Mouse (Mus musculus) neural tube, embryonic 12.5 days (tissue): ENCODE data around the gene Ephx3. TPM values are rescaled to one million over a fixed set of nuclear protein-coding genes. Genes with fewer than 3 reads are reported as not detected.
"Not testable (repeated sequence)": the region's sequence is repeated elsewhere in the genome, so short reads cannot be mapped to it uniquely, and the experiment has no call there.

Experiments used
- ATAC-seq: fragments of 200-750 bp; cut with Nextera tagmentation; 2 replicates; pipeline ENCODE4 v1.8.0; 2017; ENCODE audit warnings: low read depth, mild to moderate bottlenecking, moderate TSS enrichment, moderate library complexity; ENCODE audit not compliant: low FRiP score
- H3K27ac ChIP-seq: fragments of 300-500 bp; sonication (generic); 2 replicates; pipeline ENCODE4 v1.5.1; 2016
- H3K27me3 ChIP-seq: fragments of 300-500 bp; sonication (generic); replicated peaks from 2 replicates; pipeline ENCODE4 v1.6.1; 2016; ENCODE audit warnings: mild to moderate bottlenecking
- H3K36me3 ChIP-seq: fragments of 300-500 bp; sonication (generic); 2 replicates; pipeline ENCODE4 v1.6.1; 2016; ENCODE audit warnings: mild to moderate bottlenecking
- H3K4me1 ChIP-seq: fragments of 300-500 bp; sonication (generic); 2 replicates; pipeline ENCODE4 v1.6.1; 2016
- H3K4me2 ChIP-seq: fragments of 300-500 bp; sonication (generic); replicated peaks from 2 replicates; pipeline ENCODE4 v1.6.1; 2016; ENCODE audit warnings: mild to moderate bottlenecking
- H3K4me3 ChIP-seq: fragments of 300-500 bp; sonication (generic); 2 replicates; pipeline ENCODE4 v1.5.1; 2016
- H3K9ac ChIP-seq: fragments of 300-500 bp; sonication (generic); 2 replicates; pipeline ENCODE4 v1.6.1; 2016; ENCODE audit warnings: mild to moderate bottlenecking
- H3K9me3 ChIP-seq: fragments of 300-500 bp; sonication (generic); 2 replicates; pipeline ENCODE4 v1.6.1; 2016; ENCODE audit warnings: mild to moderate bottlenecking
- WGBS: fragments of 180-500 bp; shearing (Covaris S2); methylation state at CpG from one replicate; pipeline ENCODE4 v1.1.7; 2016; 5-methylcytosine and 5-hydroxymethylcytosine counted together
- polyA plus RNA-seq: library from polyadenylated mRNA; unstranded; fragments of >200 nt; fragmentation: Nextera tagmentation; extraction: Ambion mirVana; gene quantifications from 2 replicates; pipeline ENCODE4 v1.2.1, GENCODE M21; 2016

The Ephx3 gene
- 0.08 TPM in 1 of 2 replicates, not detected in the other for polyA plus RNA-seq

DNA sequence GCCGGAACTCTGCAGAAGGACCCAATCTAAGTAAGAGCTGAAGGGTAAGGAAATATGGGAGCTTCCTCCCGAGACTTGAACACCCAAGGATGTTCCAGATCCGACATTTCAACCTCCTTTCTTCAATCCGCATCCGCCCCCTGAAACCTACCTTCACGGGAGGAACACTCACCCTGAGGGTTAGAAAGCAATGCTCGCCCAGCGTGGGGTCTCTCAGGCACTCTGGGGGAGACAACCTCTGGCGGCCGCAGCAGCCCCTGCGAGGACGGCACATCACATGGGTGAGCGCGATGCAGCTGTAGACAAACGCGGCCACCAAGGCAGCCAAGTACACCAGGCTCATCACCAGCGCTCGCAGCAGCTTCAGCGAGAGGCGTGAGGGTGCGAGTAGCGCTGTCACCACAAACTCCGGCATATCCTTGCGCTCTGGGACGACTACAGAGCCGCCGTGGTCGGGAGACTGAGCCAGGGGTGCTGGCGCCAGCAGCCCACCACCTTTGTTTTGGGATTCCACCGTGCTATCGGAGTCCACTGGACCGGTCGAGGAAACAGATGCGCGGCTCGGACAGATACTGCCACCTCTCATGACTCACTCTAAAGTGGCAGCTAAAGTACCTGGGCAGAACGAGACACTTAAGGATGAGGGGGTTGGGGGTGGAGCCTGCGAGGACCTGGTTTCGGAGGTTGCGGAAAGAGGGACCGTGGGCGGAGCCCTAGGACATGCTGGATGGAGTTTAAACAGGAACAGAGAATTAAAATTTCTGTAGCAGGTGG lies at the start of gene Ephx3:
TSS of gene Ephx3 (minus strand) at position 687 of the 774 bp plus-strand sequence.
- peak within 1 kb of the TSS; percentile 61 for H3K4me2 ChIP-seq
- WGBS, result 6% methylated on average over 42 of the region's 42 CpGs
- no peaks in the 10 kb centered on the region for H3K36me3 ChIP-seq
- peak within 1 kb of the TSS; percentile 19; the same call in 1 of the 2 replicates for H3K9ac ChIP-seq
- no peak within 1 kb of the TSS for H3K27ac ChIP-seq
- H3K27me3 ChIP-seq, result peaks cover 20% of the 10 kb centered on the region
- H3K9me3 ChIP-seq, result no peaks in the 10 kb centered on the region
- H3K4me1 ChIP-seq, result peaks cover 8% of the 10 kb centered on the region
- peak; percentile 50; the same call in 1 of the 2 replicates for ATAC-seq
- H3K4me3 ChIP-seq, result peak within 1 kb of the TSS; percentile 25

DNA sequence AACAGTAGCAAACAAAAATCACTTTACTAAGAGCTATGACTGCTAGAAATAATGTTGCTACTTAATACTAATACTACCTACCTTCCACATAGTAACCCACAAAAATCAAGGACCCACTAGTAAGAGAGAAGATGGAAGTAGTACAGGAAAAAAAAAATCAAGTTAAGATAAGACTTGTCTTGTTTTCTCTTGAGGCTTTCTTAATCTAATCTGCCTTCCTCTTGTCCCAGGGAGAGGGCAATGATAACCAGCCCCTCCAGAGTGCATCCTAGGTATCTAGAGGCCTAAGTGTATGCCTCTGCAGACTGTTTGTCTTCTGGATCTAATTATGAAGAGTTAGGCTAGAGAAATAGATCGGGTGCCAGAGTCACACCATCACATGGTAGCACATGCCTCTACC lies 49.2 kb upstream of the Ephx3 start:
- ATAC-seq, result no peak
- H3K4me3 ChIP-seq, result no peak overlapping the region
- no peak overlapping the region for H3K27ac ChIP-seq
- H3K36me3 ChIP-seq, result peaks cover 6% of the 10 kb centered on the region; the same call in 1 of the 2 replicates
- H3K4me1 ChIP-seq, result no peaks in the 10 kb centered on the region
- no peaks in the 10 kb centered on the region for H3K27me3 ChIP-seq
- no peak overlapping the region for H3K9ac ChIP-seq
- H3K4me2 ChIP-seq, result no peak overlapping the region
- WGBS, result 93% methylated on average over 1 of the region's 1 CpGs
- no peaks in the 10 kb centered on the region for H3K9me3 ChIP-seq

DNA sequence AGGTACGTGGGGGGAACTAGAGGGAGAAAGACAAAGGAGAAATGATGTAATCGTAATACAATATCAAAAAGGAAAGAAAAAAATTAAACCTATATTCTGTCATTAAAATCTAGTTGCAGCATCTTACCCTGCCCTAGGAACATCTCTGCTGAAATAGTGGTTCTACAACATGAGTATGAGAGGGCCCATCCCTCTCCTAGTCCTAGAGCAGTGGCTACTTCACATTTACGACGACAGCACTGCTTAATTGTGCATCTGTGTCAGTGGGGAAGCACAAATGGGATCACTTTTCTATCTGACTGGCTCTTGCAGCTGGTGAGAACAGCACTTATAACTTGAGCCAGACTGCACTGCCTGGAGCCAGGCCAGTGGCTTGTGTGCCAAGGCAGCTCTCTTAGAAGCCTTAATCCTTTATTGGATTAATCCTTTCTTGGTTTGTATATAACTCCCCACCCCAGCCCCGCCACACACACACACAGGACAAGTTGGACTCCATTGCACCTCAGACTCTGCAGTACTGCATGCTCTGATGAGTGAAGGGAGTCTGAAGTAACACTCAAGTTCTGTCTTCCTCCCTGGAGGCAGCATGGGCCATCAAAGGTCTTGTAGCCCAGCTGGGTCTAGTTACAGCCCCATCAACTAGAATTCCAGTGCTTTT lies 46.3 kb upstream of the Ephx3 start:
- no peak for ATAC-seq
- Histone ChIP-seq H3K36me3 (no peaks in the 10 kb centered on the region), H3K27ac (no peak overlapping the region), H3K27me3 (no peaks in the 10 kb centered on the region), H3K4me1 (no peaks in the 10 kb centered on the region), H3K4me3 (no peak overlapping the region), H3K9me3 (no peaks in the 10 kb centered on the region), H3K4me2 (no peak overlapping the region), H3K9ac (no peak overlapping the region)
- WGBS, result 69% methylated on average over 5 of the region's 5 CpGs

DNA sequence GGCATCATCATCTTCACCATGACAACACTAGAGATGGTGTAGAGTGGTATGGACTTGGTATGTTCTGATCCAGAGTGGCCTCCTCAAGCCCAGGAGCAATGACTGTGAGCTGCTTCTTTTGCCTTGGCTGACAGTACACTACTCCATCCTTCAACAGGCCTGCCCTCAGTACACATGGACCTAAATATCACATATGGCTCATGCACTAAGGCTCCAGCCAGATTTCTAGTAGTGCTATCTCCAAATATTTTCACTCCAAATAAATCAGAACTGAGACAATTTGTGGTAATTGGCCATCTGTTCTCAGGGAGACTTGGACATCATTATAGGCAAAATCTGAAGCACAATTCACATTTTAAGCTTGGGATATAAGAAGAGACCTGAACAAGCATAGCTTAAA lies 43.8 kb upstream of the Ephx3 start:
- H3K4me3 ChIP-seq, result no peak overlapping the region
- no peaks in the 10 kb centered on the region for H3K4me1 ChIP-seq
- H3K36me3 ChIP-seq, result peaks cover 12% of the 10 kb centered on the region
- no peak for ATAC-seq
- H3K4me2 ChIP-seq, result no peak overlapping the region
- H3K9ac ChIP-seq, result no peak overlapping the region
- H3K9me3 ChIP-seq, result no peaks in the 10 kb centered on the region
- no peaks in the 10 kb centered on the region for H3K27me3 ChIP-seq
- no peak overlapping the region for H3K27ac ChIP-seq

DNA sequence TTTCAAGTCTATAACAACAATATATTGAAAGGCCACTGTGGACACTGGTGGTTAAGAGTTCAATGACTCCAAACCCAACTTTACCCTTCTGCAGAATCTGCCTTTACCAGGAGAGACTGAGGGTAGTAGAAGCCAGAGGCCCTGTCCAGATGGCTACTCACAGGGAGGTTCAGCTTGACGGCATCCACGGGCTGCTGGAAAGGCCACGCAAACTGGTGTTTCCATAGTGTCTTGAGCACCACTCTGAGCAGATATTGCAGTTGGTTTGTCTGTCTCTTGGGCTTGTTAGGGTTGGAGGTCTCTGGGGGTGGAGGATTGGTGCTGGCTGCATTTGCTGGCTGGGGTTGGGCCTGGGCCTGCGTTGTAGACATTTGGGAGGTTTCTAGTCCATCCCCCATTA lies 39.9 kb upstream of the Ephx3 start:
- no peak for ATAC-seq
- H3K27ac ChIP-seq, result no peak overlapping the region
- H3K4me3 ChIP-seq, result no peak overlapping the region
- WGBS, result 95% methylated on average over 4 of the region's 4 CpGs
- H3K9ac ChIP-seq, result no peak overlapping the region
- no peaks in the 10 kb centered on the region for H3K4me1 ChIP-seq
- H3K36me3 ChIP-seq, result peaks cover 48% of the 10 kb centered on the region
- no peaks in the 10 kb centered on the region for H3K27me3 ChIP-seq
- H3K9me3 ChIP-seq, result no peaks in the 10 kb centered on the region
- no peak overlapping the region for H3K4me2 ChIP-seq

DNA sequence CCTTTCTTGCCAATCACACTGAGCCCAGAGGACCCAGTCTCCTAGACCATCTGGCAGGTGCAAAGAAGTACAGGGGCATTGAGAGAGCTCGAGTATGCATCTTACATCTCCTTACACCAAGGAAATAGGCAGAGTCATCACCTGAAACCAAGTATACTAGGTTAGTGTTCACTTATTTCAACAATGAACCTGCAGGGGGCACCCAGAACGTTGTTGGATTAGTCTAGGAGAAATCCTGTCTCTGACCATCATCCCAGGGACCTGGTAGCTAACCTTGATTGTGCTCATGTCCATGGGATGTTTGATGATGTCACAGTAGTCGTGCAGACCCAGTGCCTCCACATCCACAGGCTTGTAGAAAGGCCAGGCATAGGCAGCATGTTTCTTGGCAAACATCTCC lies 31.5 kb upstream of the Ephx3 start:
- no peak overlapping the region for H3K4me3 ChIP-seq
- H3K4me1 ChIP-seq, result no peaks in the 10 kb centered on the region
- ATAC-seq, result no peak
- H3K9ac ChIP-seq, result no peak overlapping the region
- H3K27ac ChIP-seq, result no peak overlapping the region
- H3K36me3 ChIP-seq, result peaks cover 81% of the 10 kb centered on the region
- no peak overlapping the region for H3K4me2 ChIP-seq
- no peaks in the 10 kb centered on the region for H3K9me3 ChIP-seq
- no peaks in the 10 kb centered on the region for H3K27me3 ChIP-seq
- WGBS, result 73% methylated on average over 3 of the region's 3 CpGs

DNA sequence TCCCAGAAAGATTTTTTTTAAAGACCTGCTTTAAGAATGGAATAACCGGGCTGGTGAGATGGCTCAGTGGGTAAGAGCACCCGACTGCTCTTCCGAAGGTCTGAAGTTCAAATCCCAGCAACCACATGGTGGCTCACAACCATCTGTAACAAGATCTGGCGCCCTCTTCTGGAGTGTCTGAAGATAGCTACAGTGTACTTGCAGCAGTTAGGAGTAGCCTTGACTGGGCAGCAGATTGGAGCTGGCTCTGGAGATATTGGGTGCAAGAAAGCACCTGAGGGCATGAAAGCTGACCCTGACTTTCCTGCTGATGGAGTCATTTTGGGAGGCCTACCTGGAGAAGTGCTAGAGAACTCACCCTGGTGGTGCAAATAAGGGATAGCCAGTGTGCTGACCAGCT lies 26.2 kb upstream of the Ephx3 start:
- WGBS, result 75% methylated on average over 4 of the region's 4 CpGs
- not testable (repeated sequence) for H3K4me2 ChIP-seq, H3K4me1 ChIP-seq, H3K9me3 ChIP-seq, ATAC-seq, H3K9ac ChIP-seq, H3K4me3 ChIP-seq, H3K27me3 ChIP-seq, H3K27ac ChIP-seq
- peaks cover 85% of the 10 kb centered on the region for H3K36me3 ChIP-seq

DNA sequence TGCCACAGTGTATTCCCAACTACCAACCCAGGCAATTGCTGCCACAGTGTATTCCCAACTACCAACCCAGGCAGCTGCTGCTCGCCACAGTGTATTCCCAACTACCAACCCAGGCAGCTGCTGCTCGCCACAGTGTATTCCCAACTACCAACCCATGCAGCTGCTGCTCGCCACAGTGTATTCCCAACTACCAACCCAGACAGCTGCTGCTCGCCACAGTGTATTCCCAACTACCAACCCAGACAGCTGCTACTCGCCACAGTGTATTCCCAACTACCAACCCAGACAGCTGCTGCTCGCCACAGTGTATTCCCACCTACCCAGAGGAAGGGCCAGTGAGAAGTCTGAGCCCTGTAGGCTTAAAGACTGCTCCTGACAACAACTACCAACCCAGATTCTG lies 22.2 kb upstream of the Ephx3 start:
- H3K27ac ChIP-seq, H3K4me2 ChIP-seq, H3K4me1 ChIP-seq, H3K9ac ChIP-seq, ATAC-seq, H3K4me3 ChIP-seq, H3K9me3 ChIP-seq, H3K27me3 ChIP-seq: not testable (repeated sequence)
- peaks cover 92% of the 10 kb centered on the region for H3K36me3 ChIP-seq
- WGBS, result 94% methylated on average over 6 of the region's 6 CpGs

DNA sequence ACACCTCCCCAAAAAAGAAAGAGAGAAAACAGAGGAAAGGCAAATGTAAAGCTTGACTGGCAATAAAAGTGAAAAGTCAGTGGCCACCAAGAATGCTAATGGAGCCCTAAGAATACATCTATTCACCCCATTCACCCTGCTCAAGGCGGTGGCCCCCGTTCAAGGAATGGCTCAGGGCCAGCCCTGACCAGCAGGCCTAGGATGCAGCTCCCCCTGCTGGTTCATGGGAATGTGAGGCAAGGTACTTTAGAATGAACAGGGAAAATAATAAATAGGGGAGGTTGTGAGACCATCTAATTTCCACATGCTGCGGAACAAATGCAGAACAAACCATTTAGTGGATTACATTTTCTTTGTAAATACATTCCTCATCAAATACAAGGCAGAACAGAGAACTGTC lies 20.4 kb upstream of the Ephx3 start:
- 45% methylated on average over 3 of the region's 3 CpGs for WGBS
- Histone ChIP-seq H3K36me3 (peaks cover 93% of the 10 kb centered on the region), H3K9ac (no peak overlapping the region), H3K4me1 (no peaks in the 10 kb centered on the region; the same call in 1 of the 2 replicates), H3K9me3 (no peaks in the 10 kb centered on the region), H3K4me2 (no peak overlapping the region), H3K4me3 (no peak overlapping the region), H3K27me3 (no peaks in the 10 kb centered on the region), H3K27ac (no peak overlapping the region)
- peak; percentile 65; the same call in 1 of the 2 replicates for ATAC-seq

DNA sequence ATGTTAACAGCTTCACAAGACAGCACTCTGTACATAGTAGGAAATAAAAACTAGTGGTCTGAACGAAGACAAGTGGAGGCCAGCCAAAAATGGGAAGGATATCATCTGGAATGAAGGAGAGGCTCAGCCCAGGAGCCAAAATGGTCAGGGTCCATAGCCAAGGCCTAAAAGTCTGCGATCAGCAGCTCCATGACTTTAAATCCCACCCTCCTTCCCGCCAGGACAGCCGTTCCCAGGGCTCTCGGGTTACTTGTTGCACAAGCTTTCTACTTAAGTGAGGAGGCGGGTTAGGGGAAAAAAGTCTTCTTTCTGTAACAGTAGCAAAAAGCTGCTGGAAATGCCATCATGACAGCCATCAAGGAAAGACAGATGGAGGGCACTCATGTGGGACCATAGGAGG lies 19.8 kb upstream of the Ephx3 start:
- peaks cover 94% of the 10 kb centered on the region for H3K36me3 ChIP-seq
- H3K9me3 ChIP-seq, result no peaks in the 10 kb centered on the region
- H3K9ac ChIP-seq, result no peak overlapping the region
- no peak overlapping the region for H3K27ac ChIP-seq
- ATAC-seq, result no peak
- H3K27me3 ChIP-seq, result no peaks in the 10 kb centered on the region
- no peaks in the 10 kb centered on the region; the same call in 1 of the 2 replicates for H3K4me1 ChIP-seq
- H3K4me2 ChIP-seq, result no peak overlapping the region
- 76% methylated on average over 6 of the region's 6 CpGs for WGBS
- H3K4me3 ChIP-seq, result no peak overlapping the region

DNA sequence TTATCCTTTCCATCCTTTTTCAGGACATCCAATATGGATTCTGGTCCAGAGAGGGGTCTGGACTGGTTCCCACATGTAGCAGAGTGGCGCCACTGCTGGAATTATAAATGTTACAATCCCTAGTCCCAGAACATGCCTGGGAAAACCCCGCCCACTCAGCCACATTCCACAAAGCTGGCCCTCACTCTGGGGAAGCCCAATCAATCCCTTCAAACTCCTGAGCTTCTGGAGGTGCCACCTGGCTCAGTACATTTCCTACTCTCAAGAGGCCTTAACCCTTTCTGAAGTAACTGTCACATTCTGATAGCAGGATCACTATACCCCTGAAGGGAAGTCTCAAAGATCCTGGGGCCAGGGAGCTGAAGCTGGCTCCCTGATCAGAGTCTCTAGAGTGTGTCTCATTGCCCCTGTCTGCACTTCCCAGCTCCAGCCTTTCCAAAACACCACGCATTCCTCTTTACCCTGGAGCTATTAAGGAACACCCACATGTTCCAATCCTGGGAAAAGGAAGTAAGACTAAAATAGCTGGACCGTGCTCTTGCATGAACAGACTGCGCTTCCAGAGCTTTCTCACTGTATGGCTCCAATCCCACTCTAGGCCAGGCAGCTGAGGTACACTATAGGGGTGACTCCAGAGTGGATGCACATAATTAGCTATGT lies 18.4 kb upstream of the Ephx3 start:
- no peaks in the 10 kb centered on the region for H3K27me3 ChIP-seq
- WGBS, result 87% methylated on average over 5 of the region's 5 CpGs
- H3K36me3 ChIP-seq, result peaks cover 94% of the 10 kb centered on the region
- ATAC-seq, result no peak
- no peaks in the 10 kb centered on the region; the same call in 1 of the 2 replicates for H3K4me1 ChIP-seq
- no peaks in the 10 kb centered on the region for H3K9me3 ChIP-seq
- no peak overlapping the region for H3K4me2 ChIP-seq
- no peak overlapping the region for H3K9ac ChIP-seq
- H3K27ac ChIP-seq, result no peak overlapping the region
- H3K4me3 ChIP-seq, result no peak overlapping the region

DNA sequence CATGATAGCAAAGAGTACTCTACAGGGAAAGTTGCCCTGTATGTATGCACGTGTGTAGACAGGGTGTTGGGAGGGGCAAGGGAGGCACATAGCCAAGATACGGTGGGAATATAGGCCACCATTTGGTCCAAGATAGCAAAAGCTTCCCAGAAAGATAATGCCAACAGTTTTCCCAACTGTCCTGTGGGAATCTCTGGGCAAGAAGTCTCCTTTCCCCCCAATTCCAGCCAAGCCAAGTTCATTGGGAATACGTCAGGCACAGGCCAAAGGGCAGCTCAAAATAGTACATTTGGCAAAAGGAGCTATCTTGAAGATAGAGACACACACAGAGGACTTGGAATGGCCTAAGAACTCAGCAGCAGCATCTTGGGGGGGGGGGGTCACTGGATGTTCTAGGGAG lies 16.0 kb upstream of the Ephx3 start:
- peaks cover 95% of the 10 kb centered on the region for H3K36me3 ChIP-seq
- WGBS, result 95% methylated on average over 3 of the region's 3 CpGs

More for the DNA sequence above, 16.0 kb upstream of the Ephx3 start:
- H3K4me1 ChIP-seq, result no peaks in the 10 kb centered on the region
- H3K27me3 ChIP-seq, result no peaks in the 10 kb centered on the region
- H3K27ac ChIP-seq, result no peak overlapping the region
- no peaks in the 10 kb centered on the region for H3K9me3 ChIP-seq
- H3K4me3 ChIP-seq, result no peak overlapping the region
- H3K4me2 ChIP-seq, result no peak overlapping the region
- no peak for ATAC-seq
- no peak overlapping the region for H3K9ac ChIP-seq
